Mouse (Mus musculus) gastrocnemius, postnatal 25 days (tissue): ENCODE measurements around the gene Tas2r114. TPM values are rescaled to one million over a fixed set of nuclear protein-coding genes. Genes with fewer than 3 reads are reported as not detected.

ENCODE experiments used
- DNase-seq: peaks from one replicate; pipeline ENCODE4 v3.0.0; 2022
- long read RNA-seq, 2 experiments: library from polyadenylated mRNA; stranded (forward); transcript quantifications; one replicate each; pipeline ENCODE4 v2.0.0; 2021
- total RNA-seq, 2 experiments: library from RNA; stranded (reverse); gene quantifications; 1 replicate in 1 of 2; 2 replicates in 1 of 2; pipeline ENCODE4 v1.2.3; 2021

Tas2r114 gene
- not detected for total RNA-seq
- long read RNA-seq, experiment 1, result 0 reads
- long read RNA-seq, experiment 2, result 0 reads

DNA sequence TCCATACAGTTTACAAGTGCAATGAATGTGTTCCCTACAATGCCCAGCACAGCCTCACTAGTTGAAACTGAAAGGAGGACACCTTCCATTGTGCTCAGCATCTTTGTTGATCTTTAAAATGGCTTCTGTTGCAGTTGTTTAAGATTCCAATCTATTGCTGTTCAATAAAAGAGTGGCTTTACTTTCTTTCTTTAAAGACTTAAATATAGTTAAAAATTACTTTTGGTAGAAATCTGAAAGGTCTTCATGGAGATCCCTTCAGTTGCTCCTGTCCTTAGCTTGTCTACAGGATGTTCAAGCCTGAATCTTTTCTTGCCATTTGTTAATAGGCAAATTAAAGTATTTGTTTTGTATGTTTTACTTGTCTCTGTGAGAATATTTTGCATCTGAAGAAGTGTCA lies at the start of gene Tas2r114:
Gene Tas2r114 (minus strand): TSS at position 101 of the 400 bp plus-strand sequence.
- no peak for DNase-seq

DNA sequence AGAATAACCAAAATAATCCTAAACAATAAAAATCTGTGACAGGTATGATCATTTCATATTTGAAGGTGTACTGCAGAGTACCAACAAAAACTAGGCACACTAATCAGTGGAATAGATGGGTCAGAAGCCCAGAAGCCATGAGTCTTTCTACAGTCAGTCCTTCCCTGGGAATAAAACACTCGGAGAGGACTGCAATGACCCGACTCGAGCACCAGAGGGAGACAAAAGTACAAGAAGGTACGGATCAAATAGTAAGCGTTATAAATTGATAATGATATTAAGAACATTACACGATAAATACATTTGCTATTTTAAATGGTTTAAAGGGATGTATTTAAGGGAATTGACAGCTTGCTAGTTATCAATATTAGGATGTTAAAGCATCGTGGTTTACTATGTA lies 22.9 kb upstream of the Tas2r114 start:
- no peak for DNase-seq

DNA sequence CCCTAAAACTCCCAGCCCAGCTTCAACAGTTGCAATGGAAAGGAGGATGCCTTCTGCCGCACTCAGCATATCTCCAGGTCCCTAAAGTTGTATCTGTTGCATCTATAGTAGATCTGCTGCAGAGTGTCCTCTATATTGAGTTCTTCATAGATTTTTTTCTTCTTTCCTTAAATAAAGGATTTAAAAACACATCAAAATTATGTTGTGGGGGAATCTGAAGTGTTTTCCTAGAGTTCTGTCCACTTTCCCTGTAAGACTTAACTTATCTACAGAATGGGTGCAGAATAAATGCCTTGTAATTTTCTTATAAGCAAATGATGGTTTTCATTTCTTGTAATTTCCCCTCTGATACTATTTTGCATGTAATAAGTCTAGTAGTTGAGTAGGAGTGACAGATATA lies 2.5 kb downstream of the Tas2r114 start, which contains the start of gene Tas2r105:
Gene Tas2r105 (minus strand): TSS at position 101 of the 400 bp plus-strand sequence.
- no peak for DNase-seq

- no peak for DNase-seq
Measured at GRCm38 (mm10) chr6:131685644-131686043, 4.2 kb downstream of the Tas2r114 start, which contains the start of gene Tas2r104. TSS of gene Tas2r104 (minus strand) at chr6:131685744.

DNA sequence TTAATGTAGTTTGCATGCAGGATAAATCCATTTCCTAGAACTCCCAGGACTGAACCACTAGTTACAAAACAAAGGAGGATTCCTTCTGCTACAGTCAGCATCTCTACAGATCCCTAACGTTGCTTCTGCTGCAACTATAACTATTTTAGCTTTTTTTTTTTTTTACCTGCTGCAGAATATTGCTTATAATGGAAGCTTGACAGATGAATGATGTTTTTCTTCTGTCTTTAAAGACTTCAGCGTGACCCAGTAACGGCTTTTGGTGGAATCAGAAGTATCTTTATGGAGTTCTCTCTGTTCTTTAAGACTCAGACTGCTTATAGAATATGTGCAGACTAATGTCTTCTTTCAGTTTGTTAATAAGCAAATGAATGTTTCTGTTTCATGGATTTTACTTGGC lies 11.1 kb downstream of the Tas2r114 start, which contains the start of gene Tas2r106:
Gene Tas2r106 (minus strand): TSS at position 101 of the 400 bp plus-strand sequence.
- no peak for DNase-seq

- no peak for DNase-seq
Measured at GRCm38 (mm10) chr6:131660049-131660448, 29.8 kb downstream of the Tas2r114 start, which contains the start of gene Tas2r107. TSS of gene Tas2r107 (minus strand) at chr6:131660149.

Other genes with a start within 250 kb of the Tas2r114 start
- not detected for gene 5430401F13Rik, start 203.7 kb downstream of the Tas2r114 start, total RNA-seq
- gene Gm6619, start 203.7 kb downstream of the Tas2r114 start, total RNA-seq, result not detected
- gene Tas2r130, start 59.2 kb downstream of the Tas2r114 start, total RNA-seq, result not detected
- not detected for gene Tas2r107, start 29.9 kb downstream of the Tas2r114 start, total RNA-seq
- gene Tas2r106, start 11.2 kb downstream of the Tas2r114 start, total RNA-seq, result not detected
- not detected for gene Tas2r104, start 4.3 kb downstream of the Tas2r114 start, total RNA-seq
- not detected for gene Tas2r105, start 2.6 kb downstream of the Tas2r114 start, total RNA-seq